Mouse (Mus musculus) retina, postnatal 1 day (tissue): ENCODE measurements around the gene Cdh16.
"Not testable (repeated sequence)": the region's sequence is repeated elsewhere in the genome, so short reads cannot be mapped to it uniquely, and the experiment has no call there.

Source experiments
- DNase-seq: peaks from one replicate; pipeline ENCODE4 v3.0.0-alpha.2; 2012

The Cdh16 gene

GRCm38 (mm10) chr8:104624161-104624560 is at the start of gene Cdh16:
Cdh16 (minus strand) TSS chr8:104624396.
- DNase-seq: no peak

- DNase-seq: no peak
Observed at GRCm38 (mm10) chr8:104655614-104656013, 31.4 kb upstream of the Cdh16 start.

DNA sequence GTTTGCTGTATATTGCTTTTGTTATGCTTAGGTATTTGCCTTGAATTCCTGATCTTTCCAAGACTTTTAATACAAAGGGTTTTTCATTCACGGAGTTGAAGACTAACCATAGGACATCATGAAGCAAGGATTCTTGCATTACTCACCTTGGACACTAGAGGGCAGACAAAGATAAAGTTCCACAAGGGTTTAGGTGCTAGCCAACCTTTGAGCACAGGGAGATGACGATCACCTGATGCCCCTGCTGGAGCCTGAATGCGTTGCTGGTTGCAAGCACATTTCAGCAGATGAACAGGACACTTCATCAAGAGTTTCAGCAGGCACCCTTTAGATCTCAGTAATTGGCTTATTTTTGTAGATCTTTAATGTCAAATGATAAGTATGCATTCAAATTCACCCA is 30.8 kb upstream of the Cdh16 start:
- DNase-seq: peak; percentile 91

GRCm38 (mm10) chr8:104644187-104644586 is 20.0 kb upstream of the Cdh16 start:
- not testable (repeated sequence) for DNase-seq

GRCm38 (mm10) chr8:104642324-104642654 is 18.1 kb upstream of the Cdh16 start:
- no peak for DNase-seq

- peak; percentile 95 for DNase-seq
Observed at GRCm38 (mm10) chr8:104641426-104642323, 17.5 kb upstream of the Cdh16 start, which contains the start of gene Ciao2b. Ciao2b (minus strand) TSS chr8:104641965.

- no peak for DNase-seq
Observed at GRCm38 (mm10) chr8:104640831-104641370, 16.7 kb upstream of the Cdh16 start.

DNA sequence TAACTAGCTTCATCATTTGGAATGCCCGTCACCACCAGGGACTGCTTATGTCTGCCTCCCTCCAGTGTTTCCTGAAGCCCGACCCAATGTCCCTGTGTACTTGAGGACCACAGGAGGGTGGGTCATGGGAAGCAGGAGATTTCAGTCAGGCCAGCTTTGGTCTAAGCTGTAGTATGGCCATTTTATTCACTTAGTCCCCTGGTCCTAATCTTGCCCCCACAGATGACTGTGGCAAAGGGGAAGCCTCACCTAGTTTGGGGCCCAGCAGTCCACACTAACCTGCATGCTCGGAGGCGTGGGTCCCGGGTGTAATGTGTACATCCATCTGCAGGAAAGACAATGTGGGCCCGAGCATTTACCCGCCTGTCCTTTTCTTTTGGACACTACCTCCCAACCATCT is 16.0 kb upstream of the Cdh16 start:
- DNase-seq: no peak

GRCm38 (mm10) chr8:104638010-104638409 is 13.8 kb upstream of the Cdh16 start:
- DNase-seq: no peak

GRCm38 (mm10) chr8:104635004-104635710 is 11.0 kb upstream of the Cdh16 start:
- DNase-seq: no peak

GRCm38 (mm10) chr8:104633156-104633744 is 9.1 kb upstream of the Cdh16 start:
- DNase-seq: no peak

DNA sequence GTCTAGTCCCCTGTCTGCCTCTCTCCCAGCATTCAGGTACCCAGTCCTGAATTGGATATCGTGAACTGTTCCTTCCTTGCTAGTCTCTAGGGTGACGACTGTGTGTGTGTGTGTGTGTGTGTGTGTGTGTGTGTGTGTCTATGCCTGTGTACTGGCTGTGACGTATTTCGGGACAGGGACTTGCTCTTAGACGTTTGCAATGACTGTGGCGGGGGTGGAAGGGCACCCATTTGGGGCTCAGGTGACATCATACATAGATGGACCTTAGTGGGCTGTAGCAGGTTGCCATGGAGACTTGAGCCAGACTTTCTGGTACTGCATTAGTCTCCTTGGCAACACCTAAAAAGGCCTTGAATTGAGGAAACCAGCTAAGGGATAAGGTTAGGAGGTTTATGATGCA is 8.3 kb upstream of the Cdh16 start:
- no peak for DNase-seq

DNA sequence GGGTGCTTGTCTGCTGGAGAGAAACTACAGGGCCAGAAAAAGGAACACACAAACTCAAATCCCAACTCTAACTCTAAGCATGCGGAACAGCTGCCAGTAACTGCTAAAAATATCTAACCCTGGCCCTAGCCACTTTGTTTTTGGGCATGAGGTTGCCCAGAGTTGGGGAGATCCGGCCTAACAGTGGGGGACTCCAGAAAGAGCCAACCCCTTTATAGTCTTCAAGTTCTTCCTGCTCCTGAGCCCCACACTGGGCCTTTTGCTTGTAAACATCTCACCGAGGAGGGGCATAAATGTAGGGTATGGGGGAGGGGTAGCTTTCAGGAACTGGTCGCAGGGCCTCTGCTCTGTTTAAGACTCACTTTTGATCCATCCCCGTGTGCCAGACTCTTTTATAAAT is 7.8 kb upstream of the Cdh16 start:
- DNase-seq: no peak

DNA sequence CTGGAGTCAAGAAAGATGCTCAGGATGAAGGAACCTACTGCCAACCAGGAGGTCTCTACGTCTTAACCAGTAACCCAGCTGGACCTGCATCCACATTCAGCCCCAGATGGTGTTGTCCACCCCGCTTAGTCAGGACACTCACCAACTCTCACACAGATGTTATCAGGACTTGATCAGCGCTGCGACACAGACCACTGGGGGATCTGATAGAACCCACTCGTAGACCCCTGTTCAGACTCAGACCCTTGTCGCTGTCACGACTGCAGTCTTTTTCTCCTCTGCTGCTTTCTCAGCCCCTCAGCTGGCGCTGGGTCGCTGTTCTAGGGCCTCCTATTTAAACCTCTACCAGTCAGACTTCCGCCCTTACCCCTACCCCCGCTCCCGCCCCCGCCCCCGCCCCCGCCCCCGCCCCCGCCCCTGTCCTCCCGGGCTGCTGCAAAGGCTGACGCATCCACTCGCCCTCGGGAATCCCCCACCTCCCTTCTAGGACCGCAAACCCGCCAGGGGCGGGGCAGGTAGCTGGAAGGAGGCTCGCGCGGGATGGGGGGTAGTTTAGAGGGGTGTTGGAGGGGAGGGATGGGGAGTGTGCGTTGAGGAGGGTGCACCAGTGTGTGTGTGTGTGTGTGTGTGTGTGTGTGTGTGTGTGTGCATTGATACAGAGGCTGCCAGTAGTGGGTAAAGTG is 6.9 kb upstream of the Cdh16 start, which contains the start of gene Rrad:
Gene Rrad (minus strand): TSS at position 347 of the 683 bp plus-strand sequence.
- peak; percentile 77 for DNase-seq

GRCm38 (mm10) chr8:104630574-104630973 is 6.4 kb upstream of the Cdh16 start:
- peak; percentile 39 for DNase-seq

- no peak for DNase-seq
Observed at GRCm38 (mm10) chr8:104630111-104630479, 5.9 kb upstream of the Cdh16 start.

- DNase-seq: no peak
Observed at GRCm38 (mm10) chr8:104629306-104630110, 5.3 kb upstream of the Cdh16 start.

- no peak for DNase-seq
Observed at GRCm38 (mm10) chr8:104628402-104628801, 4.2 kb upstream of the Cdh16 start.

GRCm38 (mm10) chr8:104627065-104627740 is 3.0 kb upstream of the Cdh16 start:
- no peak for DNase-seq

DNA sequence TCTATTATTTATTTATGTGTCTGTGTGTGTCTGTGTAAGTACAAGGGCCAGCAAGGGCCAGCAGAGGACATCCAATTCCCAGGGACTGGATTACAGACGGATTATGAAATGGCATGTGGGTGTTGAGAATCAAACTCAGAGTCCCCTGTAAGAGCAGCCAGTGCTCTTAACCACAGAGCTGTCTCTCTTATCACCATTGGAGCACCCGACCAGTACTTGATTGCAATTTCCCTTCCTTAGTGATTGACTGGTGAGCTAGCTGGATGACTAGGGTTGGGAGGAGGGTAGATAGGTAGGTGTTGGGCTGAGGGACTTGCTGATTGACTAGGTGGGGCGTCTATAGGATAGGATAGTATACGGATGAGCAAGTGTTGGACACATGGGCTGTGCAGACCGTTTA is 3.4 kb downstream of the Cdh16 start:
- DNase-seq: no peak

GRCm38 (mm10) chr8:104613119-104613518 is 11.1 kb downstream of the Cdh16 start:
- DNase-seq: no peak
